Mouse (Mus musculus) hindbrain, embryonic 10.5 days (tissue): ENCODE measurements around the gene Cacna1g. TPM values are rescaled to one million over a fixed set of nuclear protein-coding genes. Genes with fewer than 3 reads are reported as not detected.

Experiments
- DNase-seq: peaks from one replicate; pipeline ENCODE4 v3.0.0-alpha.2; 2017; ENCODE audit warnings: low spot score
- H3K27ac ChIP-seq: fragments of 300-500 bp; sonication (generic); 2 replicates; pipeline ENCODE4 v1.5.1; 2016; ENCODE audit warnings: mild to moderate bottlenecking, moderate library complexity
- H3K27me3 ChIP-seq: fragments of 300-500 bp; sonication (generic); 2 replicates; pipeline ENCODE4 v1.6.1; 2016; ENCODE audit warnings: mild to moderate bottlenecking; ENCODE audit not compliant: poor library complexity, insufficient read depth, severe bottlenecking
- H3K36me3 ChIP-seq: fragments of 300-500 bp; sonication (generic); 2 replicates; pipeline ENCODE4 v1.6.1; 2016; ENCODE audit warnings: mild to moderate bottlenecking, moderate library complexity
- H3K4me1 ChIP-seq: fragments of 300-500 bp; sonication (generic); replicated peaks from 2 replicates; pipeline ENCODE4 v1.6.1; 2016; ENCODE audit warnings: mild to moderate bottlenecking
- H3K4me3 ChIP-seq: fragments of 300-500 bp; sonication (generic); 2 replicates; pipeline ENCODE4 v1.5.1; 2016; ENCODE audit warnings: mild to moderate bottlenecking, moderate library complexity
- H3K9me3 ChIP-seq: fragments of 300-500 bp; sonication (generic); 2 replicates; pipeline ENCODE4 v1.6.1; 2016; ENCODE audit warnings: mild to moderate bottlenecking, moderate library complexity
- WGBS: fragments of 180-500 bp; shearing (Covaris S2); methylation state at CpG from one replicate; pipeline ENCODE4 v1.1.7; 2016; 5-methylcytosine and 5-hydroxymethylcytosine counted together
- polyA plus RNA-seq: library from polyadenylated mRNA; unstranded; fragments of >200 nt; fragmentation: Nextera tagmentation; extraction: Ambion mirVana; gene quantifications from 2 replicates; pipeline ENCODE4 v1.2.1, GENCODE M21; 2016

Cacna1g gene
- polyA plus RNA-seq, 1 experiment from 2014 or later, result 7.7 TPM

DNA sequence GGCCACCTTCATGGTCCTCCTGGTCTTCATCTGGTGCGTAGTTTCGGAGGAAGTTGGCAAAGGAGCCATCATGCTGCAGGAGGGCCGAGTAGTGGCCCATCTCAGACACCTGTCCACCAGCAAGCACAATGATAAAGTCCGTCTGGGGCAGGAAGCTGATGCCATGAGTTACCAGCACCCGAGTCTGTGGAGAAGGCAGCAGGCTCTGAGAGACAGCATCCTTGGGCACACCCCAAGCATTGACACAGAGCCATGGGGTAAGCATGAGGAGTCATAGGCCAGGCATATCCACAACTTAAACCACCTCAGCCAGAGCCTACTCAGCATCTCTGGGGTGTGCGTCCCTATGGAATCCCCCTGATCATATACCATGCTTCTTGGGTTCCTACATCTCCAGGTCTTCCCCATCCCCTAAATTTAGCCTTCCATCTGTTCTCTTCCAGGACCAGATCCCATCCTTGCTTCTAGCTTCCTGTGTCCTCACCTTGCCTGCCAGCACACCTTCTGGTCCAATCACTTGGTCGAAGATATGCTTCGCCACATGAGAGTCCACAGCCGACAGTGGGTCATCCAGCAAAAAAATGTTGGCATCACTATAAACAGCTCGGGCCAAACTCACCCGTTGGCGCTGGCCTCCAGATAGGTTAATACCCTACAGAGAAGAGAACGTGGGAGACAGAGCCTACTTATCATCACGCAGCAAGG is 112.7 kb downstream of the Cacna1g start:
- H3K9me3 ChIP-seq, result peaks cover 5% of the 10 kb centered on the region; the same call in 1 of the 2 replicates
- peaks cover 9% of the 10 kb centered on the region; the same call in 1 of the 2 replicates for H3K27me3 ChIP-seq
- H3K4me1 ChIP-seq, result 0 out of 2 replicates have a peak, but pooled peaks cover 3% of the 10 kb centered on the region
- H3K4me3 ChIP-seq, result no peak overlapping the region
- 94% methylated on average over 14 of the region's 14 CpGs for WGBS
- H3K27ac ChIP-seq, result no peak overlapping the region
- DNase-seq, result no peak
- no peaks in the 10 kb centered on the region for H3K36me3 ChIP-seq

- Histone ChIP-seq H3K36me3 (no peaks in the 10 kb centered on the region), H3K4me1 (no peaks in the 10 kb centered on the region), H3K4me3 (no peak overlapping the region), H3K27ac (no peak overlapping the region), H3K9me3 (no peaks in the 10 kb centered on the region), H3K27me3 (peaks cover 9% of the 10 kb centered on the region; the same call in 1 of the 2 replicates)
- no peak for DNase-seq
- WGBS, result 97% methylated on average over 12 of the region's 12 CpGs
These were observed 114.8 kb downstream of the Cacna1g start for GRCm38 (mm10) chr11:94359168-94359567.

Other genes starting within 250 kb of the Cacna1g start
- gene Wfikkn2, start 228.2 kb downstream of the Cacna1g start, polyA plus RNA-seq, result 0.61 and 2.0 TPM in 2 replicates
- not detected in 2 replicates for gene Gm21885, start 192.3 kb downstream of the Cacna1g start, polyA plus RNA-seq
- gene Luc7l3, start 152.2 kb downstream of the Cacna1g start, polyA plus RNA-seq, result 72.3 and 103 TPM in 2 replicates
- gene Ankrd40, start 146.2 kb downstream of the Cacna1g start, polyA plus RNA-seq, result 11.7 and 12.5 TPM in 2 replicates
- 0.46 and 0.48 TPM in 2 replicates for gene Abcc3, start 81.2 kb downstream of the Cacna1g start, polyA plus RNA-seq
- gene Spata20, start 12.0 kb upstream of the Cacna1g start, polyA plus RNA-seq, result 0.05 TPM in 1 of 2 replicates, not detected in the other
- 1.7 and 1.9 TPM in 2 replicates for gene Epn3, start 25.8 kb upstream of the Cacna1g start, polyA plus RNA-seq
- gene Mycbpap, start 47.5 kb upstream of the Cacna1g start, polyA plus RNA-seq, result 3.9 and 4.6 TPM in 2 replicates
- 3.6 and 4.3 TPM in 2 replicates for gene Rsad1, start 75.1 kb upstream of the Cacna1g start, polyA plus RNA-seq
- gene Chad, start 90.8 kb upstream of the Cacna1g start, polyA plus RNA-seq, result 0.19 and 0.29 TPM in 2 replicates
- gene Acsf2, start 127.7 kb upstream of the Cacna1g start, polyA plus RNA-seq, result 3.7 and 4.5 TPM in 2 replicates
- 274 and 275 TPM in 2 replicates for gene Lrrc59, start 155.6 kb upstream of the Cacna1g start, polyA plus RNA-seq
- gene Mrpl27, start 179.6 kb upstream of the Cacna1g start, polyA plus RNA-seq, result 133 and 157 TPM in 2 replicates
- 42.3 and 57.1 TPM in 2 replicates for gene Eme1, start 179.8 kb upstream of the Cacna1g start, polyA plus RNA-seq
- gene Xylt2, start 203.3 kb upstream of the Cacna1g start, polyA plus RNA-seq, result 13.9 and 16.7 TPM in 2 replicates
- gene Gm11541, start 230.3 kb upstream of the Cacna1g start, polyA plus RNA-seq, result not detected in 2 replicates